Mouse (Mus musculus) liver, adult 2 months (tissue): ENCODE data around the gene 4930503B20Rik. TPM values are rescaled to one million over a fixed set of nuclear protein-coding genes. Genes with fewer than 3 reads are reported as not detected.

ENCODE experiments used
- DNase-seq: peaks from one replicate; pipeline ENCODE4 v3.0.0-alpha.2; 2011; ENCODE audit warnings: low read depth, low spot score; ENCODE audit errors: extremely low read depth
- H3K27ac ChIP-seq: fragments of 200-500 bp; replicated peaks from 2 replicates; pipeline ENCODE4 v1.5.1; 2012; ENCODE audit warnings: low read depth, mild to moderate bottlenecking, control low read depth, inconsistent platforms, low read length; ENCODE audit not compliant: insufficient read depth
- H3K27me3 ChIP-seq: fragments of 200-500 bp; 2 replicates; pipeline ENCODE4 v1.6.1; 2012; ENCODE audit warnings: mild to moderate bottlenecking, moderate library complexity, low read length, inconsistent platforms; ENCODE audit not compliant: control insufficient read depth, insufficient read depth
- H3K36me3 ChIP-seq: fragments of 200-500 bp; 2 replicates; pipeline ENCODE4 v1.6.1; 2012; ENCODE audit warnings: low read length, inconsistent platforms; ENCODE audit not compliant: control insufficient read depth, insufficient read depth
- H3K4me1 ChIP-seq: fragments of 200-500 bp; 2 replicates; pipeline ENCODE4 v1.6.1; 2011; ENCODE audit warnings: low read length; ENCODE audit not compliant: control insufficient read depth, insufficient read depth
- H3K4me3 ChIP-seq: fragments of 200-500 bp; 2 replicates; pipeline ENCODE4 v1.5.1; 2011; ENCODE audit warnings: low read depth, mild to moderate bottlenecking, control low read depth, low read length, moderate library complexity; ENCODE audit not compliant: insufficient read depth
- H3K79me2 ChIP-seq: fragments of 200-500 bp; 2 replicates; pipeline ENCODE4 v1.6.1; 2012; ENCODE audit warnings: inconsistent platforms, mild to moderate bottlenecking, low read length, moderate library complexity; ENCODE audit not compliant: control insufficient read depth, insufficient read depth
- H3K9ac ChIP-seq: fragments of 200-500 bp; 2 replicates; pipeline ENCODE4 v1.6.1; 2012; ENCODE audit warnings: low read depth, mild to moderate bottlenecking, control low read depth, inconsistent platforms, low read length
- CTCF ChIP-seq: fragments of 200-500 bp; IDR thresholded peaks from 2 replicates; pipeline ENCODE4 v1.5.1; 2011; ENCODE audit warnings: low read depth, low read length, control low read depth
- POLR2A ChIP-seq: fragments of 200-500 bp; IDR thresholded peaks from 2 replicates; pipeline ENCODE4 v1.6.1; 2011; ENCODE audit warnings: low read length, control low read depth; ENCODE audit not compliant: insufficient read depth; ENCODE audit errors: extremely low read depth
- WGBS: fragments of 180-500 bp; shearing (Covaris S2); methylation state at CpG from one replicate; pipeline ENCODE4 v1.1.7; 2018; 5-methylcytosine and 5-hydroxymethylcytosine counted together
- polyA plus RNA-seq: library from polyadenylated mRNA; depleted of rRNA; stranded (reverse); fragments of >200 nt; gene quantifications from 2 replicates; pipeline ENCODE4 v1.2.3, GENCODE M21; 2012
- total RNA-seq: library from RNA; depleted of rRNA; stranded (reverse); fragments of >200 nt; gene quantifications from 2 replicates; pipeline ENCODE4 v1.2.3, GENCODE M21; 2014

Gene 4930503B20Rik
- total and polyA plus RNA-seq, 2 experiments: not detected

DNA sequence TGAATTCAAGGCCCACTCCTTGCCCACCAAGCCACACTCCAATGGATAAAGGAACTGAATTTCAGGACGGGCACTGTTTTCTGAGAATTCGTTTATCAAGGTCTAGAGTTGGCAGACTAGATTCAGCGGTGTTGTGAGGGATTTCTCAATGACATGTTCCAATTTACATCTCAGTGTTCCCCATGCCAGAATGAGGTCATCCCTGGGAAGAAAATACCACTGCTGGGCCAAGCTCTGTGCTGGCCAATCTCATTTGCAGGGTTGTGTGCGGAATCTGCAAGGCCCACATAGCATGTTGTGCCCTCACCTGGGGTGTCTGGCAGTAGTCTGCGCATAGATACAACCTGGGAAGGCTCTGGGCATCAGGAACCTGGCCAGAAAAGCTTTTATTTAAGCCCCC, 8.2 kb upstream of the 4930503B20Rik start:
- TF ChIP-seq POLR2A (no peak), CTCF (no peak)
- Histone ChIP-seq H3K79me2 (no peaks in the 10 kb centered on the region), H3K36me3 (no peaks in the 10 kb centered on the region), H3K9ac (no peak overlapping the region), H3K27me3 (no peaks in the 10 kb centered on the region), H3K4me1 (no peaks in the 10 kb centered on the region), H3K4me3 (no peak overlapping the region), H3K27ac (no peak overlapping the region)
- DNase-seq: no peak
- WGBS: 87% methylated on average over 5 of the region's 5 CpGs

DNA sequence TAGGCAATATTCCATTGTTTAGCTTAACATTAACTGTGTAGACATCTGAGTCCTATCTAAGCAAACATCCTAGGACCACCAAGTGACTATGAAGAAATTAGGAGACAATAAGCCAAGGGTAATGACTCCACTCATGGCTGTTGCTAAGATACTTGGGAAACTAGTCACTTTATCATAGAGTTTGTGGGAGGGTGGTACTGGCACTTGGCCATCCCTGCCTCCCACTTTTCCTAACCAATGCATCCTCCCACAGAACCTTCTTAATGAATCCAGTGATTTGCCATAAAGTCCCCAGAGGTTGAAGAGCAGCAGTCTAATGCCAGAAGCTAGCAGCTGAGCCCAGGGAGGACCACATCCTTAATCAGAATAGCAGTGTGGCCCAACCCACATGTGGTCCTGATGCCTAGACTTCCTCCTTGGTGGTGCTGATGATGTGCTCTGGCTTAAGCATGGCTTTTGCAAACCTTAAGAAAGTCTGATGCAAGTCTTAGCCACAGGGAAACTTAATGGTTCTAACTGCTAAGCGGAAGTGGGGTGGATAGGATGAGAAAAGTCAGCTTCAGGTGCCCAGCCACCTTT, 7.0 kb upstream of the 4930503B20Rik start:
- 100% methylated on average over 1 of the region's 1 CpGs for WGBS
- Histone ChIP-seq H3K9ac (no peak overlapping the region), H3K27me3 (no peaks in the 10 kb centered on the region), H3K27ac (no peak overlapping the region), H3K36me3 (no peaks in the 10 kb centered on the region), H3K4me3 (no peak overlapping the region), H3K4me1 (no peaks in the 10 kb centered on the region), H3K79me2 (no peaks in the 10 kb centered on the region)
- no peak for DNase-seq
- TF ChIP-seq CTCF (no peak), POLR2A (no peak)

DNA sequence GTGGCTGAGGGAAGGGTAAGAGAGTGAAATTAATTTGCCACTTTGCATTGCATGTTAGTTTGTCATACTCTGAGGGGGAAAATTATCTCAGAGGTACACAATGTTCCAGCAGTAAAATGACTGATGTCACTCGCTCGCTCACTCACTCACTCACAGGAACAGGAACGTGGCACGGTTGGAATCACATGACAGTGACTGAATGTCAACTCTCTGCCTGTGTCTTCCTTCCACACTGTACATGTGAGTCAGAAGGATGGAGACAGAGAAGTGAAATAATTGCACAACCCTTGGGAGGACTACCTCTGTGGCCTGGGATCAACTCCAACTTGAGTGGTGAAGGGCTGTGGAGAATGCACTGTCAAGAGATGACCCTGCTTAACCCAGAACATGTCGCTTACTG, 6.3 kb upstream of the 4930503B20Rik start:
- no peaks in the 10 kb centered on the region for H3K36me3 ChIP-seq
- TF ChIP-seq CTCF (no peak), POLR2A (no peak)
- no peaks in the 10 kb centered on the region for H3K79me2 ChIP-seq
- H3K4me1 ChIP-seq: no peaks in the 10 kb centered on the region
- peak; percentile 48 for DNase-seq
- no peak overlapping the region for H3K9ac ChIP-seq
- H3K27me3 ChIP-seq: no peaks in the 10 kb centered on the region
- WGBS: 87% methylated on average over 5 of the region's 5 CpGs
- no peak overlapping the region for H3K27ac ChIP-seq
- no peak overlapping the region for H3K4me3 ChIP-seq

DNA sequence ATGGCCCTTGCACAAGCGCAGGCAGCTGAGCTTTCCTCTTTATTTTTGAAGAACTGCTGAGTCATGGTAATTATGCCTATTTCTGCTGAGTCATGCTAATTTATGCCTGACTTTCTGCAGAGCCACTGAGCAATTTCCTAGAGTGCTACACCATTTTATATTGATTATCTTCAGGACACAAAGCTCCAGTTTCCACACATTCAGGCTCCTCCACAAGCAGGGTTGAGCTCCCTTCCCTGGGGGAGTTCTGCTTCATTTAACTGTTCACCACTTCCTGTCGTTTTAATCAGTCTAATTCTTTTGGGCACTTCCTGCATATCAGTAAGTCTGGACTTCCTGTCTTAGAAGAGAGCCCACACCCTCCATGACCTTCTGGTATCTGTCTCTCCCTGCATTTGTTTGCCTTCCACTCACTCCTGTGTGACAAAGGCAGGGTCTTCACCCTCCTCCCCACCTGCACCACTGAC, 4.0 kb upstream of the 4930503B20Rik start:
- TF ChIP-seq CTCF: no peak
- H3K4me3 ChIP-seq: no peak overlapping the region
- no peak overlapping the region for H3K27ac ChIP-seq
- H3K9ac ChIP-seq: no peak overlapping the region
- no peaks in the 10 kb centered on the region for H3K36me3 ChIP-seq
- no peaks in the 10 kb centered on the region for H3K27me3 ChIP-seq
- DNase-seq: peak; percentile 5
- H3K4me1 ChIP-seq: no peaks in the 10 kb centered on the region
- WGBS: 63% methylated on average over 2 of the region's 2 CpGs
- H3K79me2 ChIP-seq: no peaks in the 10 kb centered on the region

DNA sequence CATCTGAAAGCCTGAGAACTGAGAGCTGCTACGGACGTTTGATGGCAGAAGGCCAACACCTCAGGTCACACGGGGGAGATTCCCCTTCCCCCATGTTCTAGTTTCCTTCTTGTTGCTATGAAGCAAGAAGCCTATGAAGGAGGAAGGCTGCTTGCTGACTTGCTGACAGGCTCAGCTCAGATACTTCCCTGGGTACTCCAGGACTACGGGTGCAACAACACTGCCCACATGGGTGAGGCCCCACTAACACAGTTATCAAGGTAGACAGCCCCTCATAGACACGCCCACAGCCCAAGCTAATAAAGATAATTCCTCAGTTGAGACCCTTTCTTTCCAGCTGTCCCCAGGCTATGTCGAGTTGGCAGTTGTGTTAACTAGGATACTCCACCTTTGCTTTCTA, 2.6 kb upstream of the 4930503B20Rik start:
- WGBS: 74% methylated on average over 6 of the region's 6 CpGs
- Histone ChIP-seq H3K4me3 (no peak overlapping the region), H3K36me3 (no peaks in the 10 kb centered on the region), H3K27ac (no peak overlapping the region), H3K9ac (no peak overlapping the region), H3K79me2 (no peaks in the 10 kb centered on the region), H3K27me3 (no peaks in the 10 kb centered on the region), H3K4me1 (no peaks in the 10 kb centered on the region)
- TF ChIP-seq CTCF: no peak
- no peak for TF ChIP-seq POLR2A
- DNase-seq: peak; percentile 16

DNA sequence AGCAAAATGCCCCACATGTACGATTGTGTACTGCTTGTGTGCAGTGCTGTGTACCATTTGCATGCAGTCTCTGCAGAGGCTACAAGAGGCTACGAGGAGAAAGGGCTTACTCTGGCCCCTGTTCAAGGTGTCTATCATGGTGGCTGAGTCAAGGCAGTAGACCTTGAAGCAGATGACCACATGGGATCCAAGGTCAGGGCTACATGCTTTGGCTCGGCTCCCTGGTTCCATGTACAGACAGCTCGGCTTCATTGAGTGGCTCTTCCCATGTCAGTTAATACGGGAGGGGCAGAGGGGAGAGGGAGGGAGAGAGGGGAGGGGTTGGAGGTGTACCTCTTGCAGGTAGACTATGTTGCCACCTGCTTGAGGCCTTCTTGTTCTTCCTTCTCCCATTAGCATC, 1.3 kb upstream of the 4930503B20Rik start:
- DNase-seq: no peak
- Histone ChIP-seq H3K27me3 (no peaks in the 10 kb centered on the region), H3K4me3 (no peak overlapping the region), H3K27ac (no peak overlapping the region), H3K4me1 (no peaks in the 10 kb centered on the region), H3K36me3 (no peaks in the 10 kb centered on the region), H3K79me2 (no peaks in the 10 kb centered on the region), H3K9ac (no peak overlapping the region)
- TF ChIP-seq CTCF (no peak), POLR2A (no peak)
- 90% methylated on average over 5 of the region's 5 CpGs for WGBS
